Mouse (Mus musculus): Measurements from ENCODE around the gene Dohh. TPM values are rescaled to one million over a fixed set of nuclear protein-coding genes. Genes with fewer than 3 reads are reported as not detected.

Dohh gene
- total RNA-seq, 2 experiments from 2014 or later: 50.3 to 52.2 TPM

Small RNAs within 50 kb of the gene (microRNA-seq; reads per million reads assigned to microRNA genes)
- gene Mir1191b (ENCODE audit: borderline number of aligned reads in 2 of 2) (0.67 to 1.4 reads per million in 2 experiments), gene Mir6913 (ENCODE audit: borderline number of aligned reads in 2 of 2) (0.67 to 0.72 reads per million in 2 experiments)

Other genes with a start within 250 kb of the Dohh start
- 10 to 100 TPM; 37.9 to 39.5 TPM for gene Zbtb7a, start 249.2 kb upstream of the Dohh start, total RNA-seq (2021)
- gene Pias4, start 216.5 kb upstream of the Dohh start, total RNA-seq (2021): 10 to 100 TPM; 14.0 to 17.1 TPM
- gene Eef2, start 207.8 kb upstream of the Dohh start, total RNA-seq (2021): 1,000 to 10,000 TPM; 1,005 to 1,085 TPM
- gene Dapk3, start 201.4 kb upstream of the Dohh start, total RNA-seq (2021): 10 to 100 TPM; 31.0 to 31.3 TPM
- gene 4930442H23Rik, start 200.6 kb upstream of the Dohh start, total RNA-seq (2021): not detected
- 1 to 10 TPM; 7.8 to 7.9 TPM for gene Nmrk2, start 182.4 kb upstream of the Dohh start, total RNA-seq (2021)
- under 1 TPM in 1 of 2 experiments, not detected in 1; 0.11 TPM for gene Atcay, start 153.6 kb upstream of the Dohh start, total RNA-seq (2021)
- 1 to 10 TPM; 2.5 to 3.6 TPM for gene Zfr2, start 151.3 kb upstream of the Dohh start, total RNA-seq (2021)
- gene Matk, start 131.5 kb upstream of the Dohh start, total RNA-seq (2021): under 1 TPM; 0.39 to 0.41 TPM
- 10 to 100 TPM; 95.2 to 97.4 TPM for gene Mrpl54, start 117.5 kb upstream of the Dohh start, total RNA-seq (2021)
- gene Apba3, start 117.5 kb upstream of the Dohh start, total RNA-seq (2021): 100 to 1,000 TPM; 102 to 108 TPM
- gene Tjp3, start 92.8 kb upstream of the Dohh start, total RNA-seq (2021): under 1 TPM in 1 of 2 experiments, not detected in 1; 0.19 TPM
- gene Pip5k1c, start 91.5 kb upstream of the Dohh start, total RNA-seq (2021): 10 to 100 TPM; 31.5 to 33.3 TPM
- 10 to 100 TPM; 13.2 to 17.4 TPM for gene Cactin, start 63.3 kb upstream of the Dohh start, total RNA-seq (2021)
- 1 to 10 TPM; 5.0 to 5.4 TPM for gene Tbxa2r, start 55.7 kb upstream of the Dohh start, total RNA-seq (2021)
- gene Gipc3, start 41.2 kb upstream of the Dohh start, total RNA-seq (2021): 1 to 10 TPM; 5.9 TPM
- 10 to 100 TPM; 60.4 to 67.1 TPM for gene Hmg20b, start 33.9 kb upstream of the Dohh start, total RNA-seq (2021)
- gene Mfsd12, start 26.9 kb upstream of the Dohh start, total RNA-seq (2021): 10 to 100 TPM; 11.7 to 12.5 TPM
- under 1 TPM; 0.31 to 0.81 TPM for gene 4930404N11Rik, start 18.6 kb upstream of the Dohh start, total RNA-seq (2021)
- 10 to 100 TPM; 27.8 to 29.4 TPM for gene Fzr1, start 5.9 kb upstream of the Dohh start, total RNA-seq (2021)
- 1 to 10 TPM; 1.1 to 2.0 TPM for gene Gm48551, start within 50 bp of the Dohh start, total RNA-seq (2021)
- under 1 TPM in 1 of 2 experiments, not detected in 1; 0.62 TPM for gene Gm48552, start 4.6 kb downstream of the Dohh start, total RNA-seq (2021)
- 1 to 10 TPM; 2.2 to 2.4 TPM for gene Smim24, start 8.6 kb downstream of the Dohh start, total RNA-seq (2021)
- gene Nfic, start 71.2 kb downstream of the Dohh start, total RNA-seq (2021): 100 to 1,000 TPM; 115 to 133 TPM
- gene Celf5, start 98.3 kb downstream of the Dohh start, total RNA-seq (2021): under 1 TPM in 1 of 2 experiments, not detected in 1; 0.24 TPM
- gene Ncln, start 112.0 kb downstream of the Dohh start, total RNA-seq (2021): 10 to 100 TPM; 61.9 to 63.9 TPM
- gene S1pr4, start 115.7 kb downstream of the Dohh start, total RNA-seq (2021): 1 to 10 TPM in 1 of 2 experiments, under 1 TPM in 1; 0.61 to 1.3 TPM
- under 1 TPM; 0.73 to 0.78 TPM for gene Gna15, start 139.8 kb downstream of the Dohh start, total RNA-seq (2021)
- gene Gna11, start 160.8 kb downstream of the Dohh start, total RNA-seq (2021): 10 to 100 TPM; 50.7 to 51.7 TPM
- 1,000 to 10,000 TPM in 1 of 2 experiments, 100 to 1,000 TPM in 1; 977 to 1,076 TPM for gene Aes, start 175.1 kb downstream of the Dohh start, total RNA-seq (2021)
- 10 to 100 TPM in 1 of 2 experiments, 1 to 10 TPM in 1; 7.5 to 11.5 TPM for gene Tle2, start 190.1 kb downstream of the Dohh start, total RNA-seq (2021)
- gene Tle6, start 216.6 kb downstream of the Dohh start, total RNA-seq (2021): 1 to 10 TPM; 7.5 to 8.5 TPM
- 1 to 10 TPM; 2.6 to 2.7 TPM for gene BC025920, start 221.8 kb downstream of the Dohh start, total RNA-seq (2021)
- 1 to 10 TPM; 6.5 to 7.2 TPM for gene Sirt6, start 243.4 kb downstream of the Dohh start, total RNA-seq (2021)
- gene Ankrd24, start 244.1 kb downstream of the Dohh start, total RNA-seq (2021): 10 to 100 TPM in 1 of 2 experiments, 1 to 10 TPM in 1; 8.0 to 11.7 TPM